Mouse (Mus musculus) layer of hippocampus, adult 11-12 months (tissue): Measurements from ENCODE around the gene Slc1a4.

Experiments
- DNase-seq: peaks from one replicate; pipeline ENCODE4 v3.0.0; 2022; ENCODE audit warnings: low spot score

The Slc1a4 gene

GRCm38 (mm10) chr11:20332561-20333514, at the start of gene Slc1a4:
Slc1a4 (minus strand) TSS chr11:20332713.
- DNase-seq, result peak; percentile 94

- no peak for DNase-seq
These were observed 47.6 kb upstream of the Slc1a4 start for GRCm38 (mm10) chr11:20380106-20380505.

GRCm38 (mm10) chr11:20376642-20377041, 44.1 kb upstream of the Slc1a4 start:
- DNase-seq, result no peak

- DNase-seq, result peak; percentile 19
These were observed 40.2 kb upstream of the Slc1a4 start for GRCm38 (mm10) chr11:20372616-20373211.

GRCm38 (mm10) chr11:20370486-20370885, 38.0 kb upstream of the Slc1a4 start:
- DNase-seq, result no peak

- DNase-seq, result no peak
These were observed 33.9 kb upstream of the Slc1a4 start for GRCm38 (mm10) chr11:20366456-20366855.

GRCm38 (mm10) chr11:20361354-20361753, 28.8 kb upstream of the Slc1a4 start:
- DNase-seq, result no peak

GRCm38 (mm10) chr11:20357684-20358447, 25.4 kb upstream of the Slc1a4 start:
- no peak for DNase-seq

GRCm38 (mm10) chr11:20348466-20348865, 16.0 kb upstream of the Slc1a4 start:
- no peak for DNase-seq

GRCm38 (mm10) chr11:20347548-20347947, 15.0 kb upstream of the Slc1a4 start:
- DNase-seq, result peak; percentile 77

- no peak for DNase-seq
These were observed 13.9 kb upstream of the Slc1a4 start for GRCm38 (mm10) chr11:20346369-20346768.

- DNase-seq, result no peak
These were observed 11.4 kb upstream of the Slc1a4 start for GRCm38 (mm10) chr11:20343952-20344351.

- no peak for DNase-seq
These were observed 9.1 kb upstream of the Slc1a4 start for GRCm38 (mm10) chr11:20341598-20341997.

- DNase-seq, result no peak
These were observed 6.2 kb upstream of the Slc1a4 start for GRCm38 (mm10) chr11:20338703-20339102.

- no peak for DNase-seq
These were observed 1.8 kb upstream of the Slc1a4 start for GRCm38 (mm10) chr11:20334301-20334700.

GRCm38 (mm10) chr11:20331690-20332537, 599 bp downstream of the Slc1a4 start:
- peak; percentile 36 for DNase-seq

GRCm38 (mm10) chr11:20331027-20331689, 1.4 kb downstream of the Slc1a4 start:
- no peak for DNase-seq

GRCm38 (mm10) chr11:20329711-20330110, 2.8 kb downstream of the Slc1a4 start:
- DNase-seq, result no peak

- DNase-seq, result no peak
These were observed 3.7 kb downstream of the Slc1a4 start for GRCm38 (mm10) chr11:20328771-20329170.

GRCm38 (mm10) chr11:20326328-20326995, 6.1 kb downstream of the Slc1a4 start:
- no peak for DNase-seq
